Mouse (Mus musculus): Measurements from ENCODE around the gene Cldn15. TPM values are rescaled to one million over a fixed set of nuclear protein-coding genes. Genes with fewer than 3 reads are reported as not detected.
A peak's percentile ranks its signal among the peaks of the same experiment; 100 is the strongest.

Gene Cldn15
- polyA plus RNA-seq, 1 experiment from 2014 or later: not detected

- no peak overlapping the region for H3K9ac ChIP-seq (ENCODE audit: low read length)
- H3K27me3 ChIP-seq (replicated peaks; ENCODE audit: control insufficient read depth, insufficient read depth, low read length): no peaks in the 10 kb centered on the region
- H3K4me3 ChIP-seq (ENCODE audit: low read depth, low read length): no peak overlapping the region
- DNase-seq (ENCODE audit: low spot score): no peak
- H3K27ac ChIP-seq (ENCODE audit: low read depth, low read length): no peak overlapping the region
- whole genome bisulfite sequencing: 91% methylated on average over 8 of the region's 8 CpGs
- no peak overlapping the region for H3K4me2 ChIP-seq (ENCODE audit: low read length)
- peaks cover 6% of the 10 kb centered on the region; the same call in 1 of the 2 replicates for H3K4me1 ChIP-seq (ENCODE audit: control insufficient read depth, insufficient read depth, low read length)
- ATAC-seq: no peak
- H3K9me3 ChIP-seq (replicated peaks; ENCODE audit: control insufficient read depth, low read length): no peaks in the 10 kb centered on the region
- peaks cover 42% of the 10 kb centered on the region for H3K36me3 ChIP-seq (ENCODE audit: control insufficient read depth, insufficient read depth, low read length)
Measured at GRCm38 (mm10) chr5:136965686-136966085, 730 bp upstream of the Cldn15 start.

- Histone ChIP-seq H3K4me1 (ENCODE audit: control insufficient read depth, insufficient read depth, low read length) (peaks cover 4% of the 10 kb centered on the region; the same call in 1 of the 2 replicates), H3K9me3 (replicated peaks; ENCODE audit: control insufficient read depth, low read length) (no peaks in the 10 kb centered on the region), H3K4me2 (ENCODE audit: low read length) (no peak overlapping the region), H3K36me3 (ENCODE audit: control insufficient read depth, insufficient read depth, low read length) (peaks cover 42% of the 10 kb centered on the region), H3K4me3 (ENCODE audit: low read depth, low read length) (no peak overlapping the region), H3K27me3 (replicated peaks; ENCODE audit: control insufficient read depth, insufficient read depth, low read length) (no peaks in the 10 kb centered on the region), H3K27ac (ENCODE audit: low read depth, low read length) (no peak overlapping the region), H3K9ac (ENCODE audit: low read length) (no peak overlapping the region)
- ATAC-seq (no peak), DNase-seq (ENCODE audit: low spot score) (no peak)
- 90% methylated on average over 4 of the region's 4 CpGs for WGBS
Measured at GRCm38 (mm10) chr5:136966861-136967455, 542 bp downstream of the Cldn15 start.

- peaks cover 42% of the 10 kb centered on the region for H3K36me3 ChIP-seq (ENCODE audit: control insufficient read depth, insufficient read depth, low read length)
- 81% methylated on average over 10 of the region's 10 CpGs for WGBS
Measured at GRCm38 (mm10) chr5:136967592-136967991, 1.2 kb downstream of the Cldn15 start.

GRCm38 (mm10) chr5:136970703-136971102, 4.3 kb downstream of the Cldn15 start:
- Histone ChIP-seq H3K4me1 (ENCODE audit: control insufficient read depth, insufficient read depth, low read length) (no peaks in the 10 kb centered on the region), H3K27me3 (replicated peaks; ENCODE audit: control insufficient read depth, insufficient read depth, low read length) (no peaks in the 10 kb centered on the region), H3K27ac (ENCODE audit: low read depth, low read length) (no peak overlapping the region), H3K4me2 (ENCODE audit: low read length) (no peak overlapping the region), H3K4me3 (ENCODE audit: low read depth, low read length) (no peak overlapping the region), H3K9me3 (replicated peaks; ENCODE audit: control insufficient read depth, low read length) (no peaks in the 10 kb centered on the region), H3K36me3 (ENCODE audit: control insufficient read depth, insufficient read depth, low read length) (peaks cover 15% of the 10 kb centered on the region), H3K9ac (ENCODE audit: low read length) (no peak overlapping the region)
- WGBS: 72% methylated on average over 1 of the region's 1 CpGs
- peak; percentile 44 for DNase-seq (ENCODE audit: low spot score)
- ATAC-seq: no peak

More at GRCm38 (mm10) chr5:136967592-136967991, 1.2 kb downstream of the Cldn15 start:
- ATAC-seq (no peak), DNase-seq (ENCODE audit: low spot score) (no peak)
- Histone ChIP-seq H3K4me3 (ENCODE audit: low read depth, low read length) (no peak overlapping the region), H3K4me1 (ENCODE audit: control insufficient read depth, insufficient read depth, low read length) (peaks cover 4% of the 10 kb centered on the region; the same call in 1 of the 2 replicates), H3K27me3 (replicated peaks; ENCODE audit: control insufficient read depth, insufficient read depth, low read length) (no peaks in the 10 kb centered on the region), H3K9ac (ENCODE audit: low read length) (no peak overlapping the region), H3K9me3 (replicated peaks; ENCODE audit: control insufficient read depth, low read length) (no peaks in the 10 kb centered on the region), H3K4me2 (ENCODE audit: low read length) (no peak overlapping the region), H3K27ac (ENCODE audit: low read depth, low read length) (no peak overlapping the region)

DNA sequence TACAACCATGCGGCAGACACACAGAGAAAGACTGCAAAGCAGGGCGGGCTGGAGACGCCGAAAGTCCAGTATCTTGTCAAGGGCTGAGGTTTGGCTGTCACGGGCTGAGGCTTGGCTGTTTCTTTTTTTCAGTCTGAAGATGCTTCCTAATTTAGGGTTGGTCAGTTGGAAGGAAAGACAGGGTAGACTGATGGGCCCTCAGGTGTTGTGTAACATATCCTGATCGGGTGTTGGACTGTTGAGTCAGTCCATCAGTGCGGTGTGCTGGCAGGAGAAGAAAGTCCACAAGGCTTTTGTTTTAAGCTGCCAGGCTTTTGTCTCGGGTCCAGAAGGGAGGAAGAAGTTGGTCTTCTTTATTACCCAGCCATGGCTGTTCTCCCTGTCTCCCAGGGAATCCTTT, 7.3 kb downstream of the Cldn15 start:
- ATAC-seq (no peak), DNase-seq (ENCODE audit: low spot score) (no peak)
- no peaks in the 10 kb centered on the region for H3K36me3 ChIP-seq (ENCODE audit: control insufficient read depth, insufficient read depth, low read length)
- H3K4me2 ChIP-seq (ENCODE audit: low read length): no peak overlapping the region
- 79% methylated on average over 8 of the region's 8 CpGs for WGBS
- H3K4me1 ChIP-seq (ENCODE audit: control insufficient read depth, insufficient read depth, low read length): no peaks in the 10 kb centered on the region
- no peaks in the 10 kb centered on the region for H3K27me3 ChIP-seq (replicated peaks; ENCODE audit: control insufficient read depth, insufficient read depth, low read length)
- H3K27ac ChIP-seq (ENCODE audit: low read depth, low read length): no peak overlapping the region
- no peaks in the 10 kb centered on the region for H3K9me3 ChIP-seq (replicated peaks; ENCODE audit: control insufficient read depth, low read length)
- no peak overlapping the region for H3K4me3 ChIP-seq (ENCODE audit: low read depth, low read length)
- H3K9ac ChIP-seq (ENCODE audit: low read length): no peak overlapping the region

DNA sequence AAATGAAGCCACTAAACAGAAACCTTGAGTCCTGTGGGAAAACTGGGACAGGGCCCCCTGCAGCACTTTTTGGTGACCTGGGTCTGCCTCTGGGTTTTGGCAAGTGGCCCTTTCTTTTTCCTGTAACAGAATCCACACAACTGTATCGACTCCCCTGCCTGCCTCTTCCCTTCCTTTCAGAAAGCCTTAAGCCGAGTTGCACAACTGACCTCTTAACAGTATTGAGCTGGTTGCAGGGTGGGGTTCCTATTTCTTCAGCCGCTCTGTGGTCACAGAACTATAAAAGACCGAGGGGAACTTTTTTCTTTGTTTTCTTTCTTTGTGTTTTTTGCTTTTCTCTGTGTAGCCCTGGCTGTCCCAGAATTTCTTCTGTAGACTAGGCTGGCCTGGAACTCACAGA, 11.4 kb downstream of the Cldn15 start:
- WGBS: 73% methylated on average over 4 of the region's 4 CpGs

DNA sequence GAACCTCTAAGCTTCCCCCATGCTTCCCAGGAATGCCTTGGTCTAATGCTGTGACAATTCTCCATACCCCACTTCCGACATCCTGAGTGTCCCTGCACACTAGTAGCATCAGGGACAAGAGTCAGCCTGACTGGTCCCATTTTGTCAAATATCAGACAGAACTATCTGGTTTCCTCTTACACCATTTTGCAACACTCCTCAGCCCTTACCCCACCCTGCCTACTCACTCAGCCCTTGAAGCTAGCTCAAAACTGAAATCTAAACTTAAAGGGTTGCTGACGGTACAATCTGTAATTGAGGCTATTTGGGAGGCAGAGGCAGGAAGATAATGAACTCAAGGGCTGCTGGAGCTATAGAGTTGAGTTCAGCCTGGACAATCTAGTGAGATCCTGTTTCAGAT, 13.3 kb downstream of the Cldn15 start:
- 82% methylated on average over 2 of the region's 2 CpGs for WGBS
- Histone ChIP-seq H3K27ac (ENCODE audit: low read depth, low read length) (no peak overlapping the region), H3K4me1 (ENCODE audit: control insufficient read depth, insufficient read depth, low read length) (no peaks in the 10 kb centered on the region), H3K9ac (ENCODE audit: low read length) (no peak overlapping the region), H3K36me3 (ENCODE audit: control insufficient read depth, insufficient read depth, low read length) (peaks cover 24% of the 10 kb centered on the region), H3K4me3 (ENCODE audit: low read depth, low read length) (no peak overlapping the region), H3K27me3 (replicated peaks; ENCODE audit: control insufficient read depth, insufficient read depth, low read length) (no peaks in the 10 kb centered on the region), H3K9me3 (replicated peaks; ENCODE audit: control insufficient read depth, low read length) (no peaks in the 10 kb centered on the region), H3K4me2 (ENCODE audit: low read length) (no peak overlapping the region)
- DNase-seq (ENCODE audit: low spot score): no peak
- no peak for ATAC-seq

More for the DNA sequence above, 11.4 kb downstream of the Cldn15 start:
- Histone ChIP-seq H3K27me3 (replicated peaks; ENCODE audit: control insufficient read depth, insufficient read depth, low read length) (no peaks in the 10 kb centered on the region), H3K27ac (ENCODE audit: low read depth, low read length) (no peak overlapping the region), H3K4me2 (ENCODE audit: low read length) (no peak overlapping the region), H3K4me1 (ENCODE audit: control insufficient read depth, insufficient read depth, low read length) (no peaks in the 10 kb centered on the region), H3K9ac (ENCODE audit: low read length) (no peak overlapping the region), H3K9me3 (replicated peaks; ENCODE audit: control insufficient read depth, low read length) (no peaks in the 10 kb centered on the region), H3K36me3 (ENCODE audit: control insufficient read depth, insufficient read depth, low read length) (peaks cover 15% of the 10 kb centered on the region), H3K4me3 (ENCODE audit: low read depth, low read length) (no peak overlapping the region)
- ATAC-seq: no peak
- DNase-seq (ENCODE audit: low spot score): no peak

DNA sequence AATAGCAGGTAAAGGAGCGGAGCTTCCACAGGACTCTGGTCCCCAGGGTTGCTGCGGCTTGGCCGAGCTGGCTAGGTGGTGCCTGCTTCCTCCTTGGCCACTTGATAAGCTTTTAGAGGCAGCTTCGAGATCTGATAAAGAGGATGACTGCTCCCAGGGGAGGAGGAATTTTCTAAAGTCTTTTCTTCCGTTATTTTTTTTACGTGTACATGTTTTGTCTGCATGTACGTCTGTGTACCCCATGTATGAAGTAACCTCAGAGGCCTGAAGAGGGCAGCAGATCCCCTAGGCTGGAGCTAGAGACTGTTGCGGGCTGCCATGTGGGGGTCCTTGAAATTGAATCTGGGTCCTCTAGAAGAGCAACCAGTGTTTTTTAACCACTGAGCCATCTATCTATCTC, 14.6 kb downstream of the Cldn15 start:
- H3K4me2 ChIP-seq (ENCODE audit: low read length): no peak overlapping the region
- H3K4me3 ChIP-seq (ENCODE audit: low read depth, low read length): no peak overlapping the region
- peaks cover under 1% of the 10 kb centered on the region; the same call in 1 of the 2 replicates for H3K4me1 ChIP-seq (ENCODE audit: control insufficient read depth, insufficient read depth, low read length)
- no peak overlapping the region for H3K27ac ChIP-seq (ENCODE audit: low read depth, low read length)
- H3K27me3 ChIP-seq (replicated peaks; ENCODE audit: control insufficient read depth, insufficient read depth, low read length): no peaks in the 10 kb centered on the region
- H3K9ac ChIP-seq (ENCODE audit: low read length): no peak overlapping the region
- DNase-seq (ENCODE audit: low spot score) (no peak), ATAC-seq (no peak)
- H3K9me3 ChIP-seq (replicated peaks; ENCODE audit: control insufficient read depth, low read length): no peaks in the 10 kb centered on the region
- WGBS: 88% methylated on average over 8 of the region's 8 CpGs
- H3K36me3 ChIP-seq (ENCODE audit: control insufficient read depth, insufficient read depth, low read length): peaks cover 24% of the 10 kb centered on the region

GRCm38 (mm10) chr5:136982338-136982930, 16.0 kb downstream of the Cldn15 start:
- 42% methylated on average over 15 of the region's 16 CpGs for WGBS
- Histone ChIP-seq H3K27ac (ENCODE audit: low read depth, low read length) (no peak overlapping the region), H3K9me3 (replicated peaks; ENCODE audit: control insufficient read depth, low read length) (no peaks in the 10 kb centered on the region), H3K4me3 (ENCODE audit: low read depth, low read length) (no peak overlapping the region), H3K27me3 (replicated peaks; ENCODE audit: control insufficient read depth, insufficient read depth, low read length) (no peaks in the 10 kb centered on the region), H3K36me3 (ENCODE audit: control insufficient read depth, insufficient read depth, low read length) (peaks cover 24% of the 10 kb centered on the region), H3K4me2 (ENCODE audit: low read length) (no peak overlapping the region), H3K4me1 (ENCODE audit: control insufficient read depth, insufficient read depth, low read length) (peaks cover 4% of the 10 kb centered on the region), H3K9ac (ENCODE audit: low read length) (no peak overlapping the region)
- DNase-seq (ENCODE audit: low spot score): peak; percentile 46
- ATAC-seq: no peak

Measured in forebrain, embryonic 14.5 days (tissue).